Mouse (Mus musculus) thymus, postnatal 0 days (tissue): ENCODE measurements at regions not wholly inside any gene's neighbourhood (a gene's known extent, or its start where the extent isn't known, plus 50 kb on each side); places are given as distances from the start of the nearest gene placed in this dataset.
A peak's percentile ranks its signal among the peaks of the same experiment; 100 is the strongest.

ENCODE experiments used
- DNase-seq: peaks from one replicate; pipeline ENCODE4 v3.0.0-alpha.2; 2015; ENCODE audit warnings: low spot score

GRCm38 (mm10) chr10:119055199-119055785 is 184.6 kb downstream of the Cand1 start:
- DNase-seq, result no peak

GRCm38 (mm10) chr10:119054191-119055175 is 184.5 kb upstream of the Dyrk2 start:
- DNase-seq, result no peak

GRCm38 (mm10) chr10:119052441-119053041 is 182.5 kb upstream of the Dyrk2 start:
- DNase-seq, result no peak

GRCm38 (mm10) chr10:119051598-119051997 is 181.6 kb upstream of the Dyrk2 start:
- no peak for DNase-seq

- peak; percentile 78 for DNase-seq
Observed at GRCm38 (mm10) chr10:119050017-119050685, 180.1 kb upstream of the Dyrk2 start.

- no peak for DNase-seq
Observed at GRCm38 (mm10) chr10:119048643-119049420, 178.8 kb upstream of the Dyrk2 start.

GRCm38 (mm10) chr10:119045059-119045458 is 175.1 kb upstream of the Dyrk2 start:
- no peak for DNase-seq

- no peak for DNase-seq
Observed at GRCm38 (mm10) chr10:119043069-119043468, 173.1 kb upstream of the Dyrk2 start.

GRCm38 (mm10) chr10:119040205-119040604 is 170.2 kb upstream of the Dyrk2 start:
- DNase-seq, result peak; percentile 40

GRCm38 (mm10) chr10:119039732-119040131 is 169.7 kb upstream of the Dyrk2 start:
- DNase-seq, result peak; percentile 47

- peak; percentile 66 for DNase-seq
Observed at GRCm38 (mm10) chr10:119038991-119039390, 169.0 kb upstream of the Dyrk2 start.

- DNase-seq, result no peak
Observed at GRCm38 (mm10) chr10:119037781-119038180, 167.8 kb upstream of the Dyrk2 start.

GRCm38 (mm10) chr10:119035863-119036262 is 165.9 kb upstream of the Dyrk2 start:
- no peak for DNase-seq

- DNase-seq, result no peak
Observed at GRCm38 (mm10) chr10:119034396-119034795, 164.4 kb upstream of the Dyrk2 start.

GRCm38 (mm10) chr10:119031282-119032275 is 161.6 kb upstream of the Dyrk2 start:
- peak; percentile 42 for DNase-seq

GRCm38 (mm10) chr10:119028480-119029137 is 158.6 kb upstream of the Dyrk2 start:
- no peak for DNase-seq

GRCm38 (mm10) chr10:119027241-119027901 is 157.4 kb upstream of the Dyrk2 start:
- no peak for DNase-seq

GRCm38 (mm10) chr10:119026291-119026690 is 156.3 kb upstream of the Dyrk2 start:
- no peak for DNase-seq
